Mouse (Mus musculus): Measurements from ENCODE around the gene Gm14403.
"Not testable (repeated sequence)": the region's sequence is repeated elsewhere in the genome, so short reads cannot be mapped to it uniquely, and the experiment has no call there.

- not testable (repeated sequence) for TF ChIP-seq TAL1, GATA1 (IDR thresholded peaks at IDR 0.05; ENCODE audit: low read length)
Measured at GRCm38 (mm10) chr2:177464676-177465075, 33.3 kb upstream of the Gm14403 start, which contains the start of gene Zfp970.
